Mouse (Mus musculus): Measurements from ENCODE around the gene Olfr835. TPM values are rescaled to one million over a fixed set of nuclear protein-coding genes. Genes with fewer than 3 reads are reported as not detected.

Gene Olfr835
- polyA plus RNA-seq (2017; shearing (Covaris generic)) = not detected

DNA sequence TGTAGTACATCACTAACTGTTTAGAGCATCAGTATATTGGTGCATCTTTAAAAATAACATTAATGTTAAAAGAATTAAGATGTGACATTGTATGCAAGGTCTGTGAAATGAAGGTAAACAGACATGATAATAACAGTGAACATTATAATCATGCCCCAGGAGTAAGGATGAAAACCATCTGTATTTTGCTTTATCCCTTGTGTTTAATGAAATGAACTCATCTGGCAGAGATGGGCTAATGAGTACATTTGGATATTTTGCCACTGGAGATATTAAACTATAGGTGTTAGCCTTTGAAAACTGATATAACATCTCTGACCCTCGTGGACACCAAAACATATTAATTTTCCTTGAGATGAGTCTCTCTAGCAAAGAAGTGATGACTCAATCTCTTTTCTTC lies at the start of gene Olfr835:
TSS of gene Olfr835 (plus strand) at position 301 of the 400 bp plus-strand sequence.

DNA sequence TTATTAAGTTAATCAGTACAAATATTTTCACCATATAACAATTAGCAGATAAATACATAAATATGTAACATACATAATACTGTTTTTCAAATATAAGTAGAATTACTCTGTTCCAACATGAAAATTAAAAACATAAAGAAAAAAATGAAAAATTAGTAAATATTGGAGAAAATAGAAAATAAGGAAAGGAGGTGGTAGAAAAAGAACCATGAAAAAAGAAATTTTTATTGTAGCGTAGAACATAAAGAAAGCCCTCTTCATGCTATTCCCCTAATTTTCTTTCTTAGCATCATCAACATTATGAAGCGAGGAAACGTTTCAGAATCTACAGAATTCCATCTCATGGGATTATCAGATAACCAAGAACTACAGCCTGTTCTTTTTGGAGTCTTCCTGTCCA lies 44.8 kb upstream of the Olfr835 start, which contains the start of gene Olfr834:
TSS of gene Olfr834 (plus strand) at position 301 of the 400 bp plus-strand sequence.

Other genes with a start within 250 kb of the Olfr835 start
- gene Olfr828, start 213.2 kb upstream of the Olfr835 start, polyA plus RNA-seq (2017; shearing (Covaris generic)) = not detected
- gene Olfr829, start 177.8 kb upstream of the Olfr835 start, polyA plus RNA-seq (2017; shearing (Covaris generic)) = not detected
- not detected for gene Olfr830, start 158.0 kb upstream of the Olfr835 start, polyA plus RNA-seq (2017; shearing (Covaris generic))
- not detected for gene Olfr832, start 95.6 kb upstream of the Olfr835 start, polyA plus RNA-seq (2017; shearing (Covaris generic))
- not detected for gene Olfr834, start 44.7 kb upstream of the Olfr835 start, polyA plus RNA-seq (2017; shearing (Covaris generic))
- gene Olfr836, start 87.6 kb downstream of the Olfr835 start, polyA plus RNA-seq (2017; shearing (Covaris generic)) = not detected
- gene Olfr837, start 103.6 kb downstream of the Olfr835 start, polyA plus RNA-seq (2017; shearing (Covaris generic)) = not detected
- gene Olfr839-ps1, start 144.6 kb downstream of the Olfr835 start, polyA plus RNA-seq (2017; shearing (Covaris generic)) = not detected
- not detected for gene Olfr843, start 219.3 kb downstream of the Olfr835 start, polyA plus RNA-seq (2017; shearing (Covaris generic))